Mouse (Mus musculus): ENCODE measurements around the gene Gm10073.
"Not testable (repeated sequence)": the region's sequence is repeated elsewhere in the genome, so short reads cannot be mapped to it uniquely, and the experiment has no call there.

Gene Gm10073

DNA sequence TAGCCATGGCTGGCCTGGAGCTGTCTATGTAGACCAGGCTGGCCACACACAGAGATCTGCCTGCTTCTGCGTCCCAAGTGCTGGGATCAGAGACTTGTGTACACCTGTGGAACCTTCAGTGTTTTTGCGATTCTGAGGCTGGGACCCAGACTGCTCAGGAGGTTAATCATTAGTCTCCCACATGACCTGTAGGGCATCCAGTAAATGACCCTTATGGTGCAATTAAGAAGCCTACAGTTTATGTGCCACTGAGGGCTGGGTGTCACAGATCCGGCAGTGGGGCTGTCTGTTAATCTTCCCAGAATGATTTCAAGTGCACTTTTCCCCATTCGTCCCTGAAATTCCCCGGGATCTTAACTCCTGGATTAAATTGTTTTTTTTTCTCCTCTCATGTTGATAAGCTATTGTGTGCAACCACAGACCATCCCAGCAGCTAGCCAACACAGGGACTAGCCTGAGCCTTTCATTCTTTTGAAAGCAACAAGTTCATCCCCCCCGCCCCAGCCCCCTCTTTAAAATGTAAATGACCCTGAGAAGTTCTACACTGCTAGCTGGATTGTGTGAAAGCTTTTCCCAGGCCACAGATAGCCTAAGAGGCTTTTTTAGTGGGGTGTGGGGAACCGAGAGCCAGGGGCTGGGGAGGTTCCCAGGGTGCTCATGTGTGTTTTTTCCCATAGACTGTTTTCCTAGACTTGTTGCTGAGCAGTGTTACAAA, 26.2 kb upstream of the Gm10073 start:
- no peak for DNase-seq (ENCODE audit: low read depth, low spot score)

- no peak for DNase-seq (ENCODE audit: low read depth, low spot score)
Observed at GRCm38 (mm10) chr8:106597067-106597466, 23.8 kb upstream of the Gm10073 start.

DNA sequence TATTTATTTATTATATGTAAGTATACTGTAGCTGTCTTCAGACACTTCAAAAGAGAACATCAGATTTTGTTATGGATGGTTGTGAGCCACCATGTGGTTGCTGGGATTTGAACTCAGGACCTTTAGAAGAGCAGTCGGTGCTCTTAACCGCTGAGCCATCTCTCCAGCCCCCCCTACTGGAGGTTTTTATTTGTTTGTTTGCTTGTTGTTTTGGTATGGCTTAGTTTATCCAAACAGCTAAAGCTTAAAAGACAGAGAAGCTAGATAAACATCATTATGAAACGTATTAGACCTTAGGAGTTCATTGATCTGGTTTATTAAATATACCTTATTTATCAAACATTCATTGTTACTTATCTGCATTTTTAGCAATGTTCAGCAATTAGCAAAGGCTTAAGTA, 22.4 kb upstream of the Gm10073 start:
- DNase-seq (ENCODE audit: low read depth, low spot score), result peak; percentile 14

DNA sequence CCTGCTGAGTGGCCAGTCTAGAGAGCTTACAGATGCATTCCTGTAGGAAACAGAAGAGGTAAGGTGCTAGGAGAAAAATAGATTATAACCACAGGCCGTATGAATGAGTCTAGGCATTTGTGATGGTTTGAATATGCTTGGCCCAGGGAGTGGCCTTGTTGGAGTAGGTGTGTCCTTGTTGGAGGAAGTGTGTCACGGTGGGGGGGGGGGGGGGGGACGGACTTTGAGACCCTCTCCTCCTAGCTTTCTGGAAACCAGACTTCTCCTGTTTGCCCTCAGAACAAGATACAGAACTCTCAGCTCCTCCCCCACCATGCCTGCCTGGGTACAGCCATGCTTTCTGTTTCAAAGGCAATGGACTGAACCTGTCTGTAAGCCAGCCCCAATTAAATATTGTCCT, 19.2 kb upstream of the Gm10073 start:
- no peak for DNase-seq (ENCODE audit: low read depth, low spot score)

- DNase-seq (ENCODE audit: low read depth, low spot score), result no peak
Observed at GRCm38 (mm10) chr8:106588443-106589431, 15.5 kb upstream of the Gm10073 start.

GRCm38 (mm10) chr8:106586896-106587295, 13.6 kb upstream of the Gm10073 start:
- DNase-seq (ENCODE audit: low read depth, low spot score), result no peak

- no peak for DNase-seq (ENCODE audit: low read depth, low spot score)
Observed at GRCm38 (mm10) chr8:106585671-106586037, 12.4 kb upstream of the Gm10073 start.

DNA sequence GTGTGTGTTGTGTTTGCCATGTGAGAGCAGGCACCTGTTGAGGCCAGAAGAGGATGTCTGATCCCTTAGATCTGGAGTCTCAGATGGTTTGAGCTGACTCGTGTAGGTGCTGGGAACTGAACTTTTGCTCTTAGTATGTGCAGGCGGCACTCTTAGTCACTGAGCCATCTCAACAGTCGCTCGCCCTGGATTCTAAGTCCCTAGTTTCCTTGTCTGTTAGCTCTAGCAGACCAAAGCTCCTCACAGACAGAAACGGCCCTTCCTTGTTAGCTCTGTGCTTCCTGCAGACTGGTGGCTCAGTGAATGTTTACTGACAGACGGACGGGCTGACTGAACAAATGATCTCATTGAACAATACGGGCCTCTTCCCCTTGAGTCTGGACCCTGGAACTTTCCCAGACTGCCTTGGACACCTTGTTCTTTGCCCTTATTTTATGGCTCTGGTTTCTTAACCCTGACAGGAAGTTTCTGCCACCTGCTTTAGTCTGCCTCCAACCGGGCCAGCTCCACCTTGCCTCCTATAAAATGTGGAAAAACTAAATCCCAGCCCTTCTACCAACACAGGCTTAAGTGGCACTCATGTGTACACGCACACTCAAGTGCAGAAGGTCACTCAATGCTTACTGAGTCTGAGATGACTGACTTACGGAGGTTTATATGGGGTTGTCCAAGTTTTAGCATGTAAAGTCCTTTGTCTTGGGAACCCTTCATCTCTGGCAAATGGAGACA, 11.8 kb upstream of the Gm10073 start:
- DNase-seq (ENCODE audit: low read depth, low spot score), result no peak

DNA sequence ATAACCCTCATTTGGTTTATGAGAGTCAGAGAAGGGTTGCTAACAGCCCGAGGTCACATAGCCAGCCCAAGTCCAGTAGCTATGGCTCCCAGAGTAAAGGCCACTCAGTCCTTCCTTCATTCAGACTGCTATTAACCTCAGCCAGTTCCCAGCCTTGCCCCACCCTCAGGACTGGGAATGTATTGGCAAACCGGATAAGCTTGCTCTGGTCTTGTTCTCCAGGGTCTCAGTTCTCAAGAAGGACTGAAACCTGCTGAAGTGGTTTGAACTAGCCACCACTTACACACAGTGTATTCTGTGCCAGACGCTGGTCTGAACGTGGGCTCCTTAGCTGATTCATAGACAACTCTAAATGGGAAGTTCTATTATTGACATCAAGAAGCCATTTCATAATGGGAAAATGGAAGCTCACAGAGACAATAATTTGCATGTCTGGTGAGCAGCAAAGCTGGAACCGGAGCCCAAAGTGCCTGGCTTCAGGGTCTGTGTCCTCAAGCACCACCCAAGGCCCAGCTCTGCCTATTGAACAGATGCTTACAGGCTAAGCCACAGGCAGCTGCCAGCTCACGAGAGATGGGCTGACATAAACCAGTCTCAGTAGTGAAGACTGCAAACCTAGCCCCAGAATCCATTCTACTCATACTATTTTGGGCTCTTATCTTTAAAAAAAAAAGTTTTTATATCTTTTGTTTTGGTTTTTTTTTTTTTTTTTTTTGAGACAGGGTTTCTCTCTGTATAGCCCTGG, 8.3 kb upstream of the Gm10073 start:
- DNase-seq (ENCODE audit: low read depth, low spot score), result no peak

DNA sequence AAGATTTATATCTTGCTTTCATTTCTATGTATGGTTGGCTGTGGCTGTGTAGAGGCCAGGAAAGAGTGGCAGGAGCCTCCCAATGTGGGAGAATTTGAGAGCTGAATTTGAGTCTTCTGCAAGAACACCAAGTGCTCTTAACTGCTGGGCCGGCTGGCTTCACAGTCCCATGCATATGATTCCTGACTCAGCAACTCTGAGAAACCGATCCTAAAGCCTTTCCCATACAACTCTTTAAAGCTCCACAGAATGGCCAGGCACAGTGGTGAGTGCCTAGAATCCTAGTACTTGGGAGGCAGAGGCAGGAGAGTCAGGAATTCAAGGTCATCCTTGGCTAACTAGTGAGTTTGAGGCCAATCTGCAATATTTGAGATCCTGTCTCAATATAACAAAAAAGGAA, 6.2 kb upstream of the Gm10073 start:
- DNase-seq (ENCODE audit: low read depth, low spot score), result no peak

DNA sequence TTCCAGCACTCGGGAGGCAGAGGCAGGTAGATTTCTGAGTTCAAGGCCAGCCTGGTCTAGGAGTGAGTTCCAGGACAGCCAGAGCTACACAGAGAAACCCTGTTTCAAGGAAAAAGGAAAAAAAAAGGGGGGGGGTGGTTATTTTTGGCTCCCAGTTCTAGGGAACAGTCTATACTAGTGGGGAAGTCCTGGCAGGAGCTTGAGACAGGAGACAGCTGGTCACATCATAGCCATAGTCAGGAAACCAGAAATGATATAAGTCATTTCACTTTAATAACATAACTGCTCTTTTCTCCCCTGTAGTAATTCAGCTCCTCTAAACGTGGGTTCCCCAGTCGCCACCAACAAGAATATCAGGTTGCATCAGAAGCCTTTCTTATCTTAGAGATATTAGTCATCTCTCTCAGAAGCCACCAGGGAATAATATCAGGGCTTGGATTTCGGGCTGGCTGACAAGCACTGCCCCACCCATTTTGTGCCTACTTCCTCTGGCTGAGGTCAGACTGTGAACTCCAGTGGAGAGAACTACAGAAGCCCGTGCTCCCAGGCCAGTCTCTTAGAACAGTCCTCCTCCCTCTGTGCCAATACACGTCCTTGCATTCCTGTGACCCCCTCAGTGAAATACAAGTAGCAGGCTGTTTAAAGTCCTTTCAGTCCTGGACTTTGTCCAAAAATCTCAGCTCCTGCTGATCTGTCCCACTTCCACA, 3.7 kb upstream of the Gm10073 start:
- DNase-seq (ENCODE audit: low read depth, low spot score), result no peak

DNA sequence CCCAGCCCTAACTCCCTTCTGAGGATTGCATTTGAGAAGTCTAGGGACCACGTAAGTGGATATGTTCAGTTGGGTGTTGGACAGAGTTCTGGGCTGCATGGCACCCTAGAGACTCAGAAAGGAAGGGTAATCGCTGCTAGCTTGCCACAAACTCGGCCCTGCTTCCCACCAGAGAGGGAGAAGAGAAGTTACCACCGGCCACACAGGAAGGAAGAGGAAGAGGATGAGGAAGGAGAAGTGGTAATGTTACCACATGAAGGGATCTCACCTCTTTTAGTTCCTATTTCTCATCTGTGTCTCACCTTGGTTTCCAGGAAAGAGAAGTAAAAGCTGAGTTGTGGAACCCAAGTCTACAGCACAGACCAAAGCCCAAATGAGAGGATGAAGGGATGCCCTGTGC, 1.0 kb upstream of the Gm10073 start:
- DNase-seq (ENCODE audit: low read depth, low spot score), result no peak

- DNase-seq (ENCODE audit: low read depth, low spot score), result not testable (repeated sequence)
Observed at GRCm38 (mm10) chr8:106572175-106572574, 1.1 kb downstream of the Gm10073 start.

DNA sequence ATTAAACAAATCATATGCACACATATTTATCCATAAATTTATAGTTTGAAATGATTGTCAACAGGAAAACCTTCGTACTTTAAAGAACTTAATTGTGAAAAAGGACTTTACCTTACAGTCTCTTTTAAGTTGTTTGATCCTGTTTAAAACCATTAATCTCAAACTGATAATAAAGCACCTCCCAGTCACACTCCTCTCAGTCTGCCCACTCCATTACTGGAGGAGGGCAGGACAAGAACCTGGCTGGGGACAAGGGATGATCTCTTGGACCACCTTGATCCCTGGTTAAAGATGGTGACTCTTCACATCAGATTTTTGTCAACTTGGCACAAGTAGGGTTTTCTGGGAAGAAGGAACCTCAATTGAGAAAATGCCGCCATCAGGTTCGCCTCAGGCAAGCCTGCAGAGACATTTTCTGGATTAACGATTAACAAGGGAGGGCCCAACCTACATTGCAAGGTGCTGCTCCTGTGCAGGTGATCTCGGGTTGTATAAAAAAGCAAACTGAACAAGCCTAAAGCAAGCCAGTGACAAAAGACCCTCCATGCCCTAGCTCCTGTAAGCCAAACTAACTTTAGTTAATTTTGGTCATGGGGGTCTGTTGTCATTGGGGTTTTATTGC, 1.6 kb downstream of the Gm10073 start:
- DNase-seq (ENCODE audit: low read depth, low spot score), result no peak

GRCm38 (mm10) chr8:106570386-106570785, 2.9 kb downstream of the Gm10073 start:
- no peak for DNase-seq (ENCODE audit: low read depth, low spot score)

DNA sequence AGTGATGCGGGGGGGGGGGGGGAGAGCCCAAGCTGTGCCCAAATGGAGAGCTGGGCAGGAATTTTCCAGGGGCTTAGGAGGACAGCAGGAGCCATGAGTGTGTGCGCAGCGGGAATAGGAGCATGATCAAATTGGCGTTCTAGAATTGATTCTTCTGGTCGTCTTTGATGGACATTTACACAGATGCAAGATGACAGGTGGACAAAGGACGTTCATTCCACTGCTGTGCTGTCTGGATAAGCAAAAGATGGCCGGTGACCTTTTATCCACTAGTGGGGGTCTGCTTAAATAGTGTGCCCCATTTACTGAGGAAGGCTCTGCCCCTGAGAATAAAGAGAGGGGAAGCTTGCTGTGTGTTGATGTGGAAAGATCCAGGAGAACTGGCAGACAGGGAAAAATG, 4.3 kb downstream of the Gm10073 start:
- no peak for DNase-seq (ENCODE audit: low read depth, low spot score)

GRCm38 (mm10) chr8:106563691-106564182, 9.5 kb downstream of the Gm10073 start:
- DNase-seq (ENCODE audit: low read depth, low spot score), result peak; percentile 24

DNA sequence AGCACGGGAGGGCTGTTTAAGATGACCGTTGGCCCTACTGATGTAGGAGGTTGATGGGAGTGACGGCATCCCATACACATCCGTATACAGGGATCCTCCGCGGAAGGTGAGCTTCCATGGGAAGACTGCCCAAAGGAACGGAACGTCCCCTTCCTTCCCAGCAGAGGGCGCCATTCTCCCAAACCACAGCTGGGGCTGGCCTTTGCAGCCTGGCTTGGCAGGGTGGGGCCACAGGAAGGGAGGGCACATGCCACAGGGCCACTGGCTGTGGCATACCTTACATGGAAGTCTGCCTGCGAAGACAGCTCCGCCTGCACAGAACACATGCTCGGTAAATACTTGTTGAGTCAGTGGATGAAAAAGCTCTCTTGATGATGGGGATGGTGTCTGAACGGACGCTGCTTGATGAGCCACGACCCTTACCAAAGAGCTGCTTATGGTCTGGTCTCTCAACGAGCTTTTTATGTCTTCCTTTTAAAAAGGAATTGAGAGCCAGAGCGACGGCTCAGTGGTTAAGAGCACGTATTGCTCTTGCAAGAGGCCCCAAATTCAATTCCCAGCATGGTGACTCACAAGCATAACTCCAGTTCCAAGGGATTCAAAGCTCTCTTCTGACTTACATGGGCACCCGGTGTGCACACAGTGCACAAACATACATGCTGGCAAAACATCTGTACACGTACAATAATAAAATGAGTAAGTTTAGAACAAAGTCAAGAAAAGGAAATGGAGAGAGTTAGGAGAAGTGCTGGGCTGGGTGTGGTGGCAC, 12.0 kb downstream of the Gm10073 start:
- DNase-seq (ENCODE audit: low read depth, low spot score), result peak; percentile 86

GRCm38 (mm10) chr8:106559844-106560243, 13.4 kb downstream of the Gm10073 start:
- DNase-seq (ENCODE audit: low read depth, low spot score), result no peak
